Mouse (Mus musculus) inflammation-experienced regulatory T-cells, adult 6 months (primary cell): ENCODE measurements around the gene Rtn4ip1. TPM values are rescaled to one million over a fixed set of nuclear protein-coding genes. Genes with fewer than 3 reads are reported as not detected.
A peak's percentile ranks its signal among the peaks of the same experiment; 100 is the strongest.
"Not testable (repeated sequence)": the region's sequence is repeated elsewhere in the genome, so short reads cannot be mapped to it uniquely, and the experiment has no call there.

Source experiments
- ATAC-seq: one replicate; pipeline ENCODE4 v1.8.0; 2017
- polyA plus RNA-seq, 3 experiments: library from polyadenylated mRNA; unstranded; fragments of 100-300 nt; shearing (Covaris generic); gene quantifications; one replicate each; pipeline ENCODE4 v1.2.1; 2017

The Rtn4ip1 gene
- 10 to 100 TPM; 11.9 to 14.4 (median 12.2) TPM for polyA plus RNA-seq

DNA sequence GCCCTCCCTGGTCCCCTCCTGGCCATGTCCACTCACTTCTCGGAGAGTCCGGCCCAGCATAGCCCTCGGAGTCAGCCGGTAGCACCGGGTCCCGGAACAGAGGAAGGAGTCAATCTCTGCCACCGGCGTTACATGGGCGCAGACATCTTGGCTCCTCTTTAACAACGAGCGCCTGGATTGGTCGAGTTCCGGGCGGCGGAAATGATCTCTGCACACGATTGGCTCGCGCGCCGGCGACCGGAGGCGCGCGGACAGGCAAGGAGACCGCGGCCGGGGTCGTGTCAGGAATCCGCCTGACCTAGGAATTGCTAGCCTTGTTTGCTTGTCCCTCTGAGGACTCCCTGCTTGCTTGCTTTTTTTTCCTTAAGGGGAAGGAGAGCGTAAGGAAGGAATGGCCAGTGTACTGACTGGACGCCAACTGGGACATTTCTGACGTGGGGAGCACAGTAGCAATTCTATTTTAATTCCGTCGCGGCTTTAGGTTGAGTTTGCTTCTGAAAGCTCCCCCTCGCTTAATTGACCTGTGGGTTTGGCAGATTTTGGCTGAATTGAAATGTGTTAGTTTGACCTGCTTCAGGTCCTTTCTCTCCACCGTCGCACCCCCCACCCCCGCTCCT, at the start of gene Rtn4ip1, which contains the start of gene Qrsl1:
TSS of gene Rtn4ip1 (plus strand) at position 230 of the 617 bp plus-strand sequence.
TSS of gene Qrsl1 (minus strand) at position 168 of the 617 bp plus-strand sequence.
- ATAC-seq: peak; percentile 95

DNA sequence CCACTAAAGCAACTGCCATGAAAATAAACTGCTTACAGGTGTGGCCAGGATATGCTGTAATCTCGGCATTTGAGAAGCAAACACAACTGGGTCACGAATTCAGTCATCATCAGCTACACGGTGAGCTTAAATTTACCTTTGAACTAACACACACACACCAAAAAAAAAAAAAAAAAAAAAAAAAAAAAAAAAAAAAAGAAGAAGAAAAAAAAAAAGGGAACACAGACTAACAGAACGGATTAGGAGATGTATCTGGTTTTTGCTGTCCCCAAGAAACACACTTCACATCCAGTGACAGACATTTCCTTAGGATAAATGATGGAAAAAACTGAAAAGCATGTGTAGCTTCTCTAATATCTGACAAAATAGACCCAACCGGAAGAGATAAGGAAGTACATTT, 49.7 kb upstream of the Rtn4ip1 start:
- ATAC-seq: no peak

DNA sequence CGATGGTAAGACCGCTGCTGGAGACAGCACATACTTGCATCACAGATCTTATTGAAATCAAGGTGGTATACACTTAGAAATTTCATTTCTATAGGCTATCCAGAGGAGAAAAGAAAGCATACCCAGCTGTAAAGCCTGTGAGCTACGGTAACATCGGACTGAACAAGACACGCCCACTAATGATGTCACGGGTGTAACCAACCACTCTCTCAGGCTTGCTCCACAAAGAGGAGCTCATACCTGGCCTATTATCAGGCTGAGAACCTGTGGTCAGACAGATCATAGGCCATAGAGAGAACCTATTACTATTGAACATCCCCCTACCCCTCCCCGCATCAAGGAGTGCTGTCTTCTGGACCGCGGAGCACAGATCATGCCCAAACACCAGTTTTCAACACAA, 45.7 kb upstream of the Rtn4ip1 start:
- ATAC-seq: no peak

DNA sequence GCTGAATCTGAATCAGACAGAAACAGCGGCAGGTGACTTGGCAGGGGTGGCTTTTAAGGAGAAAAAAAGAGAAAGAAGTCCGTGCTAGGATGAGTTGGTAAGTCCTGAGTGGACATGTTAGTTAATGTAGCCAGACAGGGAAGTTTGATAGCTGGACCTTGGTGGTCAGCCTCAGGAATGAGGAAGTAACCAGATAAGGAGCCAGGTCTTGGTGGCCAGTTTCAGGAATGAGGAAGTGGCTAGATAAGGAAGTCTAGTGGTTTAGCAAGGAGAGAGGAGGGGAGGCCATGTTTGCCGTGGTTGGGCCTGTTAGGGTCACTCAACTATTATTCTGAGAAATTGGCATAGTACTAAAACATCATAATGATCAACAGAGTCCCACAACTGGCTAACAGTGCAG, 45.3 kb upstream of the Rtn4ip1 start:
- ATAC-seq: no peak

DNA sequence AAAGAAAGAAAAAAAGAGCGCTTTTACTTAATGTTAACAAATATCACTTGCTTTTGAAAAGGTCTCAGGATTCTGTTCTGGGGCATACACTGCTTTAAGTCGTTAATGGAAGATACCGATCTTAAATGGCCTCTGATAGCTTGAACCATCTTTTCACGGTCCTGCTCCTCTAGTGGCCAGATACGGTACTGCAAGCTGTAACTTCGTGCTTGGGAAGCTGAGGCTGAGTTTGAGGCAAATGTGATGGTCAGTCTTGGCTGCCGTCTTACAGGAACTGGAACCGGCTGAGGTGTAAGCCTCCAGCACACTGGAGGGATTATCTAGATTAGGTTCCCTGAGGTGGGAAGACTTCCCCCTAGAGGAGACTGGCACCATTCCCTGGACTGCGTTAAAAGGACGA, 30.9 kb upstream of the Rtn4ip1 start:
- peak; percentile 50 for ATAC-seq

DNA sequence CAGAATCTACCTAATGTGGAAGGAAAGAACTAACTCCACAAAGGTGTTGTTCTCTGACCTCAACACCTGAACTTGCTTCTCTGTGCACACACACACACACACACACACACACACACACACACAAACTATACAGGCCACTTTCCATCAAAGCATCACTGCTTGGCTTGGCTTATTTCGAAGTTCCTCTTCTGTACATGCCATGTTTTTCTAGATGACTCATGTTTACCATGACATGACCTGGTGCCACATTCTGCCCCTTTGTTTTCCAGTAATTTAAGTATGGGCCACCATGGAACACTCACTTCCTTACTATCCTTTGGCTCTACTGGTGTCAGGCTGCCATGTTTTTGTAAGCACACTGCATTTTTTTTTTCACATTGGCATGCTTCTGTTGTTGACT, 30.1 kb upstream of the Rtn4ip1 start:
- no peak for ATAC-seq

DNA sequence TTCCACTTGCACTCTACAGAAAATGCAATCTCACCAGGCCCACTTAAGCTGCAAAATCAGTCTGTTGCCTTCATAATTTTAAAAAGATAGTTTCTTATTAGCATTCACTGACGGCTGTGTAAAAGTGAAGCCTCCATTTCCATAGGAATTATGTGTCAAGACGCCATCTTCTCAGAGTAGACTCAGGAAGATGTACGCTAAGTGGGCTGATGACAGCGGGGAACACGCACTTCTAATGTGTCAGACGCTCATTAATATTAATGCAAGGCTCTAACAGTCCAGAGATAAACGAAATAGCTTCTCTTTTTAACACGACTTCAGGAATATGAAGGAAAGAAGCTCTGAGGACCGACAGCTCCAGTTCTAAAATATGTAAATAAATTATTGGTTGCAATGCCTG, 13.9 kb upstream of the Rtn4ip1 start:
- no peak for ATAC-seq

DNA sequence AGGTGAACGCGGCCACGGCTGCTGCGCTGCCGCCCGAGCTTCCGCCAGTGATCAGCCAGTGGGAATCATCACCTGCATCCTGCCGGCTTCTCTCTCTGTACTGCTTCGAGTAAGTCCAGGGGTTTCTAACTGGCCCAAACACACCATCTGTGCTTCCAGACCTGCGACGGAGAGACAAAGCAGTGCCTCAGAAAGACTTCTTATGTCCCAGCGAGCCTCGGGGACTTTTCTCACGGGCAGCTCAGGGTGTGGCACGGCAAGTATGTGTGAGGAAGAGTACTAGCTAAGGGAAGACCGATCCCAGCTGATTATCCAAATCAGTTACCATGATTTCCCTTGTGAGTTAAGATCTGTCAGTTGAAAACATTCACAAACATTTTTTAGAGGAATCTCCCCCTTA, 12.6 kb upstream of the Rtn4ip1 start:
- ATAC-seq: no peak

DNA sequence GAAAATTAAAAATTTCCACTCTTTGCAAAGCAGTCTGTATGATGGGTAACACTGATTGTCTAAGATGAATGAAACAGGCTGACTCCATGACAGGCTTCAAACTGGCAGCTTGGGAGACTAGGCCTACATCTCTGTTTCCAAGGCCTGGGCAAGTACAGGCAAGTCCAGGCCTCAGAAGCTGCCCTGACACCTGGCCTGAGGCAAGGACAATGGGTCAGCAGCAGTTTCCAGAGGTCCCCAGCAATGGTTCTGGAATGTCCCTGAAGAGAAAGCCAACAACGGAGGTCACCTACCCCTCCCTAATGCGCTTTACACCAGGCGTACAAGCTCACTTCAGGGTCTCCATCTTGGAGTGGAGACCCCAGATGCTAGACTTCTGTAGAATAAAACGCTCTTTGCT, 8.6 kb upstream of the Rtn4ip1 start:
- ATAC-seq: no peak

DNA sequence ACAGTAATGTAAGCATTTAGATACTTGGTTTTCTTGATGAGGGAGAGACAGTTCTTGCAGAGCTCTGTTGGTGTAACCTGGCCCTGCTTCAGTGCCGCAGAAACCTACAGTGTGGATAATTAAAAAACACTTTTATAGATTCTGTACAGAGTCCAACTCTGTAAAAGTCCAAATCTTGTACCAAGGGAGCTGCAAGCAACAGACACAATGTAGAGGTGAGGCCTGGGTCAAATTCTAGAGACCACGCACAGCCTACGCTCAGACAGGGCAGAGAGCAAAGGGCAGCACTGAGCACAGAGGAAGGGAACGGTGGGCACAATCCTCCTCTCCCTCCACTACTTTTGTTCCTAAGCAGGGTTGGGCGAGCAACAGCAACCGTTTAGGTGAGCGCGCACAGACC, 5.5 kb upstream of the Rtn4ip1 start:
- no peak for ATAC-seq

DNA sequence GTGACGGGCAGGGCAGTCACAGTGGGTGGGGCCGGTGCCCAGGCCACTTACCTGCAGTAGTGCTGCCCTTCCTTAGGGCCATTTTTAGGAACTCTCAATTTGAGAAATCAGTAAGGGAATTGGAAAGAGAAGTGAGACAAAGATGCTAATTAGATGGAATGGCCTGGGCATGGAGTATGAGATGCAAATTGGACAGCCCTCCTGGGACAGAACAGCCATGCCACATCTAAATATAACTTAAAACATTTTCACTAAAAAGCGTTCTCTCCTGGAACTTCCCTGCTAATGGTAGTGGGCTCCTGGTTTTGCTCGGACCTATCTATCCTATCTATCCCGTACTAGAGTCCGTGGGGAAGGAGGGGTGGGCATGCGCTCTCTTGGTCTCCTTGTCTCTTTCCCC, 3.3 kb upstream of the Rtn4ip1 start:
- no peak for ATAC-seq

DNA sequence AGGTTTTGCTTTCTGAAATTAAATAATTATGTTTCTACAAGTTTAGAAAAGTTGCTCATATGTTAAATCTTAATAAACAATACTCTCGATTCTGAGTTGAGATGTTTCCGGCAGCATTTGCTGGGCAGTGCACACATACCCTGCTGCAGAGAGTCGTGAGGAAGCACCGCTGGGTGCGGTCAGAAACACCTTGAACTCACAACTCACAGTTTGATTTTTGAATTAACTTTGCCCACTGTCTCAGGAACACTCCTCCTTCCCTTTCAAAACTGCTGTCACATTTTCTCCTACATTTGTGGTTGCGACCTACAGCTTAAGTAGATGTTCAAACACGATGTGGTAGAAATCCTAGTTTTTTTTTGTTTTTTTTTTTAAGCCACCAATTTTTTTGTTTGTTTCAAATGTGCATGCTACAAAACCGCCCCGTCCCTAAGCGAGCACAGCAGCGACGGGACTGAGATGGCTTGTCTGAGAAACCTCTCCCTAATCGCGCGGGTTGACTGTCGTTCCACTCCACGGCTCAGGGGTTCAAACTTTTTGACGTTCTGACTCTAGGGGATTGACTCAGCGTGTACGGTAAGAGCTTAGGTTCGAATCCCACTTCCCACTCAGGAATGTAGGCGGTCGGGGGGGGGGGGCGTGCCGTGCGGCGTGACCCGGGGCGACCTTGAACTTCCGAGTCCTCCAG, 580 bp upstream of the Rtn4ip1 start:
- ATAC-seq: peak; percentile 56

DNA sequence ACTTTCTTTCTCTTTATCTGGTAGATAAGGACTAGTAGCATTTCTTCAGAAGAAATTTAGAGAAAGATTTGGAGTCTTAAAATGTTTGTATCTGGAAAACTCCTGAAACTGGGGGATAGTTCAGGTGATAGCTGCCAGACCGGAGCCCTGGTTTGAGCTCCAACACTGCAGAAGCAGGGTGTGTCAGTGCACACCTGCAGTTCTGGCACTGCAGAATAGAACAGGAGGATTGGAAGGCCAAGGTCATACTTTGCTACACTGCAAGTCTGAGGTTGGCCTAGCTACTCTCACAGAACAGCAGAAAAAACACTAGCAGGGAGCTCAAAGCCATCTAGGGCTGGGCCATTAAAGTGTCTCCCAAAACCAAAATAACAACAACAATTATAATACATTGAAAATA, 3.0 kb downstream of the Rtn4ip1 start:
- ATAC-seq: no peak

DNA sequence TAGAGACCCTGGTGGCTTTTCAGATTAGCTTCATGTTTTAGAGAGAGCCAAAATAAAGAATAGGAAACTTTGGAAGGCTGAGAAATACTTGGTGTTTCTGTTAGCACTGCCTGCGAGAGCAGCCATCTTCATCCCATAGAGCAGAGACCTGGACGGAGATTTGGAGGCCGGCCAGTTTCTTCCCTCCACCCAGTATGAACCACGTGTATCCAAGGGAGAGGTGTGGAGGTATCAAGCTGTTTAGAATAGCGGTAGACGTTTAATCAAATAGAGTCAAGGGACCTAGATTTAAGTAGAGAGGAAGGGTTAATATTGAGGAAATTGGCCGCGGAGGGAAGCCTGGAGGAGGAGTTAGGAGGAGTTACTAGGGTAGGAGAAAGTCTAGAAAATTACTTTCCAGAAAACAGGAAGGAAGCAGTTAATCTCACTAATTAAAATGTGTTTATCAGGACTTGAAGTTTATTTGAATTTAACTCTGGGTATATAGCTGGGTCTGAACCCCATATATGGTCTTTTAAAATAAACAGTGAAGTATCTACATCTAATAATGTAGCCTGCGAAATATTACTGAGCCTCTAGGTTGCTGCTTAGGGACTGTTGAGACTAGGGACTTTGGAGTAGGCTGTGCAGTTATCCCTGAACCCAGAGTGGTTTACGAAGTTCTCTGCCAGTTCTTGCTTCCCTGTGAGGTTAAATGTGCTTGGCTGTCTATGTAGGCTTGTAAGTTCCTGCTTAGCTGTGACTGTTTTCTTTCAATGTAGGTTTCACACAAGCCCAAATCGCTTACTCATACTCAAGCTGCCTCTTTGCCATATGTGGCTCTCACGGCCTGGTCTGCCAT, 8.6 kb downstream of the Rtn4ip1 start:
- ATAC-seq: no peak

DNA sequence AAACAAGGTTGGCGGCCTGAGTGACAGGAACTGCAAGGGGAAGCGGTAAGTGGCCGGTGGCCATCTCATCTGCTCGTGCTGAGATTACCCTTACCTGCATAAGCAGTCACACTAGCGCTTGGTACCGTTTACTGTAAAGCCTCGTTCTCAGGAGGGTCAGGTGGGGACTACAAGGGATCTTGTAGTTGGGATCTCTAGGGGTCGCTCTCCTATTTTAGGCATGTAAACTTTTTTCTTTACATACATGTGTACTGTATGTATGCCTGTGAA, 9.2 kb downstream of the Rtn4ip1 start:
- ATAC-seq: no peak

DNA sequence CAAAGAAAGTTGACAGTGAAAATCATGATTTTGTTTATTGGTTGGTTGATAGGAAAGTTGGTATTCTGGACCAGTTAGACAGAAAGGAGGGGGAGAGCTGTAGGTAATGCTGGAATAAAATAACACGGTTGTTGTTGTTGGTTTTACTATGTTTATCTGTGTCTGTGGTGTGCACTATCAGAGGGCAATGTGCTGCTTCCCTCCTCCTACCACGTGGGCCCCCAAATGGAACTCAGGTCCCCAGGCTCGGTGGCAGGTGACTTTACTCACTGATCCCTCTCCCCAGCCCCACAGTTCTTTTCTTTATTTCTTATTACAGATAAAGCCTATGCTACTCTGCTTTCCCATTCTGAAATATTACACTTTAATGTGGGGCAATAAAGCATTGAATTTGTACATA, 10.6 kb downstream of the Rtn4ip1 start:
- no peak for ATAC-seq

DNA sequence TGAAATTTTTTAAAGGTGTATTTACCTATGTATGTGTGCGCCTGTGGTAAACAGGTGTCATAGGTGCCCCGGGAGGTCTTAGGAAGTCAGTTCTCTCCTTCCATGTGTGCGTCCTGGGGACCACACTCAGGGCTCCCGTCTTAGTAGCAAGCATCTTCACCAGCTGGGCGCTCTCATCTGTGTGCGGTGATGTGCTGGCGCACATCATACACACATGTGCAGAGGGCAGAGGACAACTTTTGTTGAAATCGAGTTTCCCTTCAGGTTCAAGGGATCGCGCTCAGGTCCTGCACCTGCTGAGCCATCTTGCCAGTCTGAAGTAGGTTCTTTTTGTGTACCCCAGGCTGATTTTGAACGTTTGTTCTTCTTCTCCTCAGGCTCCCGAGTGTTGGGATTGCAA, 14.6 kb downstream of the Rtn4ip1 start:
- no peak for ATAC-seq

DNA sequence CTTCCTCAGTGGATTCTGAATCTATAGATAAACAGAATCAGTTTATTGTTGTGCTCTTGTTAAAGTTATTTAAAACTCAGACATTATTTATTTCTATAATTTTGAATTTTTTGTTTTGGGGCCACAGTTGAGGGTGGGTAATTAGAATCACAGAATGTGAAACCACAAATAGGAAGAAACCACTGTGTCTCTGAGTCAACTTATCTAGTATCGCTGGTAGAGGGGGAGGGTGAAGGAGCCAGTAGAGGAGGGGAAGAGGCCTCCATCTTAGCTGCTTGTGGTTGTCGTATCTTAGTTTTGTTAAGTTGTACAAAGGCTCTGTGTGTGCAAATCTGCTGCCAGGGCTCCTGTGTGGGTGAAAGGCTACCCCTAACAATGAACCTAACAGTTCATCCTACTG, 15.1 kb downstream of the Rtn4ip1 start:
- no peak for ATAC-seq

DNA sequence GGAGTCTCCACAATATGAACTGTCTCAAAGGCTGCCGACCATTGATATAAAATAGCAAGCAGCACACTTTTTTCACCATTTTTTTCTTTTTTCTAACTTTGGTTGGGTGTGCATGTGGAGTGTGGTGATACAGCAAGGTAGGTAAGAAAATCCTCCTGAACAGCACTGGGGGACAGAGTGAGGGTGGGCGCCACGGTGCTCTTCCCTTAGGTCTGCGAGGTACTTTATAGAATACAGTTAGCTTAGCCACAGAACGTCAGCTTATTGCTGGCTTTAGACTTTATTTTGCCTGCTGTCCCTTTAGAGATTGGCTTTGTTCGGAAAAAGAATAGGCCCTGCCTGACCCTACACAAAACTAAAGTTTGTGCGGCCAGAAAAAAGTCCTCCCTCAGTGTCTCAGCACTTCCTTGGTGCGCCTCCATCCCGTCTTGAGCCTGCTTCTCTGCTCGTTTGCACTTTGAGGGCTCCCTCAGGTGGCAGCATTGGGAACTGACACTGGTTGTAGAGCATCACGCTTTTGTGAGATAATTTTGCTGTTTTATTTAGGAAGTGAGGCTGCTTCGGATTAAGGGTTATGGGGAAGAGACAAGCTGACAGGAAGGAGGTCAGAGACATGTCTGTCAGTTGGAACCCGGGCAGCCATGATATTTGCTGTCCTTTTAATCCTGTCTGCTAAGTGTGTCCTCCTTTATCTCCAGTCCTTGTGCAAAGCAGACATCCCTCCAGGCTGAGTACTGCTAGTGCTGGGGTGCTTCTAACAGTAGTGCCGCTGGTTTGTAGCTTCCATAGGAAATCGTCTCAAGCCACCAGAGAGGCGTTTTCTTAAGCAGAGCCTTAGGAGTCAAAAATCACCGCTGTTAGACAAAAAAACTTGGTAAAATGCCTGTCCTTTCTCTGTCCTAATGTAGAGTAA, 17.3 kb downstream of the Rtn4ip1 start:
- peak; percentile 90 for ATAC-seq

DNA sequence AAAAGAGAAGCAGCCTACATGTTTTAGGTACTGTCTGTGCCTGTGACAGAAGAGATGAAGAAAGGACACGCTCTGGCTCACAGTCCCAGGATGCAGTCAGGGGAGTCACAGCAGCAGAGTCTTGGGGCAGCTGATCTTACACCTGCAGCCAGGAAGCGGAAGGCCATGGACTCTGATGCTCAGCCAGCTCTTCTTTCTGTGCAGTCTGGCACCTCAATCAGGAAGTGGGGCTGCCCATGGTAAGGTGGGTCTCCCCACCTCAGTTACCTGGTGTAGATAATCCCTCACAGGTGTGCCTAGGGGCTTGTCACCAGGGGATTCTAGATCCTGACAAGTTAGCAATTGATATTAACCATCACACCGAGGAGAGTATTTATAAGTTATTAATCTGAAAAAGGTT, 21.5 kb downstream of the Rtn4ip1 start:
- ATAC-seq: no peak

DNA sequence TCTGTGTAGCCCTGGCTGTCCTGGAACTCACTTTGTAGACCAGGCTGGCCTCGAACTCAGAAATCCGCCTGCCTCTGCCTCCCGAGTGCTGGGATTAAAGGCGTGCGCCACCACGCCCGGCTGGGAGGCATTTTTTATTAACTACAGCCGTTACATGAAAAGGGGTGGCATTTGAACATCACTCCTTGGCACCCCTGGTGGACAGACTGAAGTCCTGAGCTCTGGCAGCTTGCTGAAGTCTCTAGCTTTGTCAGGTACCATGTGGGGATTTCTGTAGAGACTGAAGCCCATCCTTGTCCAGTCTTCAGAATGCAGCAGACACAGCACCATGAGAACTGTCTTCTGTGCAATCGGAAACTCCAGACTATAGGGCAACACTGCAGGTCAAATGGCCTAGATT, 24.2 kb downstream of the Rtn4ip1 start:
- not testable (repeated sequence) for ATAC-seq

DNA sequence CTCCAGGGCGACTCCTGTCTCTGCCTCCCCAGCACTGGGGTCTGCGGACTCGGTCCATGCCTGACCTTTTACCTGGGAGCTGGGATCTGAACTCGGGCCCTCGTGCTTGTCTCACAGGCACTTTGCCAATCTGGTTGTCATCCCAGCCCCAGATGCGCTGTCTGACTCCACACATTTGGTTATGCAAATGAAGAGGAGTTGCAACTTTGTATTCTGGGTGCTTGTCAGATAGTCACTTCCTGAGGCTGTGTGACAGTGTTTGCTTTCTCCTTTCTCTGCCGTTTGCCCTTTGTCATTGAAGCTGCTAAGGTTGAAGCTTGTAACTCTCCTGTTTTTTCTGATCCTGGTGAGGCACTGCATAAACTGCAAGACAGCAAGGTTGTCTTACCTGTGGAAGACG, 26.1 kb downstream of the Rtn4ip1 start:
- no peak for ATAC-seq

DNA sequence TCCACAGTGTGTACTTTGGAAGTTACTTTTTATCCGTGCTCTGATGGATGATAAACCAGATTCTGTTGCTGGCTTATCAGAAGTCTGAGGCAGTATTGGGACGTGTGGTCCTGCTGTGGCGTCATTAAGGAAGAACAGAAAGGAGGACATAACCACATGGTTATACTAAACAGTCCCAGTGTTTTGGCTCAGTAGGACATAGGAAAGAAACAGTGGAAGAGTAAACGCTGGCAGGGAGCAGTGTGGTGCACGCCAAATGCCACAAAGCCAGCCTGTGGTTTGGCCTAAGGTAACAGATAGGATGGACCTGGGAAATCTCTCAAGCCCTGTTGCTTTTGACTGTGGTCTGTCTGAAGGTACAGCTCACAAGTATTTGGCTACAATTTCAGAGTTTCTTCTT, 27.0 kb downstream of the Rtn4ip1 start:
- ATAC-seq: no peak
